Mouse (Mus musculus) lung, embryonic 16.5 days (tissue): ENCODE measurements around the gene Cfap161. TPM values are rescaled to one million over a fixed set of nuclear protein-coding genes. Genes with fewer than 3 reads are reported as not detected.

Experiments
- ATAC-seq: fragments of 200-750 bp; cut with Nextera tagmentation; 2 replicates; pipeline ENCODE4 v1.8.0; 2017; ENCODE audit warnings: low read depth, mild to moderate bottlenecking, moderate library complexity
- H3K27ac ChIP-seq: fragments of 300-500 bp; sonication (generic); 2 replicates; pipeline ENCODE4 v1.5.1; 2014; ENCODE audit warnings: mild to moderate bottlenecking, control low read depth, low read length
- H3K27me3 ChIP-seq: fragments of 300-500 bp; sonication (generic); 2 replicates; pipeline ENCODE4 v1.6.1; 2014; ENCODE audit warnings: low read depth, low read length, mixed read lengths; ENCODE audit not compliant: control insufficient read depth, insufficient read depth
- H3K36me3 ChIP-seq: fragments of 300-500 bp; sonication (generic); 2 replicates; pipeline ENCODE4 v1.6.1; 2014; ENCODE audit warnings: low read length; ENCODE audit not compliant: control insufficient read depth, insufficient read depth
- H3K4me1 ChIP-seq: fragments of 300-500 bp; sonication (generic); replicated peaks from 2 replicates; pipeline ENCODE4 v1.6.1; 2014; ENCODE audit warnings: low read length, mixed read lengths; ENCODE audit not compliant: control insufficient read depth, insufficient read depth
- H3K4me2 ChIP-seq: fragments of 300-500 bp; sonication (generic); 2 replicates; pipeline ENCODE4 v1.6.1; 2014; ENCODE audit warnings: low read depth, low read length, control low read depth
- H3K4me3 ChIP-seq: fragments of 300-500 bp; sonication (generic); 2 replicates; pipeline ENCODE4 v1.5.1; 2014; ENCODE audit warnings: mild to moderate bottlenecking, low read length, control low read depth
- H3K9ac ChIP-seq: fragments of 300-500 bp; sonication (generic); 2 replicates; pipeline ENCODE4 v1.6.1; 2014; ENCODE audit warnings: low read length, control low read depth
- H3K9me3 ChIP-seq: fragments of 300-500 bp; sonication (generic); 2 replicates; pipeline ENCODE4 v1.6.1; 2016; ENCODE audit warnings: low read length; ENCODE audit not compliant: control insufficient read depth
- WGBS: fragments of 180-500 bp; shearing (Covaris S2); extraction: QIAGEN DNeasy Blood & Tissue Kit; methylation state at CpG from one replicate; pipeline ENCODE4 v1.1.7; 2014; 5-methylcytosine and 5-hydroxymethylcytosine counted together
- polyA plus RNA-seq: library from polyadenylated mRNA; unstranded; fragments of >200 nt; fragmentation: Nextera tagmentation; extraction: Ambion mirVana; gene quantifications from 2 replicates; pipeline ENCODE4 v1.2.1, GENCODE M21; 2015

The Cfap161 gene
- polyA plus RNA-seq, 1 experiment from 2014 or later: 7.4 TPM

DNA sequence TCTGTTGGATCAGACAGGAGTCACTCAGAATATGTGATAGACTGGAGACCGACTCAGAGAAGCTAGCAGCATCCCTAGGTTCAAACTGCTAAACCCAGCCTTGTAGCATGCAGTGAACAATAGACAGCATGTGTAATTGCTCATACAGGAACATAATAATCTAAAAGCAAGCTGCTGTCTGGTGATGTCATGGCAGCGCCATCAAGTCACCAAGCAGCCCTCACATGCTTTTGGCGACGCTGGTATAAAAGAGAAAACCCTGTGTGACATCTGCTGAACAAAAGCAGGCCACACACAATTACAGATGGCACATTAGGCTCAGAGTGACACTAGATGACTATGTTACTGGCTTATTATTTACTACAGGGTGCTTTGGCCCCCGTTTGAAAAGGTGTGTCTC, 1.5 kb upstream of the Cfap161 start:
- no peaks in the 10 kb centered on the region for H3K36me3 ChIP-seq
- H3K4me2 ChIP-seq: no peak overlapping the region
- no peaks in the 10 kb centered on the region for H3K9me3 ChIP-seq
- no peaks in the 10 kb centered on the region for H3K27me3 ChIP-seq
- H3K4me3 ChIP-seq: no peak overlapping the region
- WGBS: 73% methylated on average over 5 of the region's 5 CpGs
- peaks cover 6% of the 10 kb centered on the region; the same call in 1 of the 2 replicates for H3K4me1 ChIP-seq
- no peak for ATAC-seq
- no peak overlapping the region for H3K27ac ChIP-seq
- no peak overlapping the region for H3K9ac ChIP-seq

GRCm38 (mm10) chr7:83794006-83794683, 535 bp downstream of the Cfap161 start:
- Histone ChIP-seq H3K9ac (no peak overlapping the region), H3K27me3 (no peaks in the 10 kb centered on the region), H3K4me3 (no peak overlapping the region), H3K4me2 (no peak overlapping the region), H3K4me1 (peaks cover 6% of the 10 kb centered on the region; the same call in 1 of the 2 replicates), H3K27ac (no peak overlapping the region), H3K36me3 (no peaks in the 10 kb centered on the region), H3K9me3 (no peaks in the 10 kb centered on the region)
- WGBS: 36% methylated on average over 11 of the region's 11 CpGs
- no peak for ATAC-seq

DNA sequence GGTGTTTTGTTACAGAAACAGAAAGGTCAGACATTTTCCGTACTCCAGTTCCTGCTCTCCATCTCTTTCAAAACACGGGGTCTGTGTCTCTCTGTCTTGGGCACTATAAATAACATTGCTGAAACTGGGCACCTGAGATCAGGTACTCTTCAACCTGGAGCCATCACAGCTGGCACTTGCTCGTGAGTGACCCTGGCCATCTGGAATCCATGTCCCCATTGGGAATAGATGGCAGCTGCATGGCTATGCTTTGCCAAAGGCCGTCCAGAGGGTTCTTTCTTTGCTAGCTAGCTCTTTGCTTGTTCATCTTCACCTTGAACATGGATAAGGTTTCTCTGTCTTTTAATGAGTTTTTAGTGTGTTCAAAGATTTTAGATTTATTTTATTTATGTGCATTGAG, 13.8 kb downstream of the Cfap161 start:
- Histone ChIP-seq H3K36me3 (no peaks in the 10 kb centered on the region), H3K27ac (no peak overlapping the region), H3K9me3 (no peaks in the 10 kb centered on the region), H3K4me2 (no peak overlapping the region), H3K4me3 (no peak overlapping the region), H3K27me3 (no peaks in the 10 kb centered on the region), H3K4me1 (no peaks in the 10 kb centered on the region), H3K9ac (no peak overlapping the region)
- WGBS: 81% methylated on average over 4 of the region's 4 CpGs
- no peak for ATAC-seq

- Histone ChIP-seq H3K4me1 (no peaks in the 10 kb centered on the region), H3K27me3 (no peaks in the 10 kb centered on the region), H3K36me3 (no peaks in the 10 kb centered on the region), H3K4me3 (no peak overlapping the region), H3K4me2 (no peak overlapping the region), H3K27ac (no peak overlapping the region), H3K9me3 (no peaks in the 10 kb centered on the region), H3K9ac (no peak overlapping the region)
- 28% methylated on average over 4 of the region's 4 CpGs for WGBS
- peak; percentile 17; the same call in 1 of the 2 replicates for ATAC-seq
Observed at GRCm38 (mm10) chr7:83780026-83780425, 14.7 kb downstream of the Cfap161 start.

DNA sequence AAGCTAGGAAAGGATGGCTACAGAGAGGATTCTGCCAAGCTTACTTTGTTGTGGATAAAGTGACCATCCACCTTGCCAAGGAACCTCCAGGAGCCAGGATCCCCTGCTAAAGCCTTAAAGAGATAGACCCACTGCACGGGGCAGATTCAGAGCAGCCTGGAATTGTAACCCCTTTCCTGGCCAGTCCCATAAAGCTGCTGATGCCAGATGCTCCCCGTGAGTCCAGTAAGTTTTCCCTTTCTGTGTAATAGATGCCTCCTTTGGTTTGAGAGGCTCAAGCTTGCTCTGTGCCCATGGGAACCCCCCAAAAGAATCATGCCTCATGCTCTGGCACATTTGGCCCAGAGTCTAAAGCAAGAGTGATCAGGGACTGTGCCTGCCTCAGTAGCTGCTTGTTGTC, 15.7 kb downstream of the Cfap161 start:
- Histone ChIP-seq H3K4me2 (no peak overlapping the region), H3K36me3 (no peaks in the 10 kb centered on the region), H3K27me3 (no peaks in the 10 kb centered on the region), H3K9ac (no peak overlapping the region), H3K9me3 (no peaks in the 10 kb centered on the region), H3K4me3 (no peak overlapping the region), H3K4me1 (no peaks in the 10 kb centered on the region), H3K27ac (no peak overlapping the region)
- WGBS: 61% methylated on average over 2 of the region's 2 CpGs
- no peak for ATAC-seq

DNA sequence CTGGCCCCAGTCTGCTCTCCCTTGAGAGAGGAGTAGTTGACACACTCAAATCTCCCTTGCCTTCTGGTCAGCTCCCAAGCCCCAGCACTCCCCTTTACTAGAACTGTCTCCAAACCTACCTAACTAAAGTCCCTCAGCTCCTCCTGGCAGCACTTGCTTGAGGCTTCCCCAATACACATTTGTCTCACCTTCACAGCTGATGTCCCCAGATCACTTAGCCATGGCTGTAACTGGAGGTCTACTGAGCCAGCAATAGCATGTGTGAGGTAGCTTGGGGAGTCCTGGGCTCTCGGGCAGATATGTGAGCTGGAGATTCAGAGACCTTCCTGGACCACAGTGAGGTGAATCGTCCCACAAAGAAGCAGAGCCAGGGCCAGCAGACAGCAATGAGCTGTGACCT, 16.2 kb downstream of the Cfap161 start:
- no peak overlapping the region for H3K9ac ChIP-seq
- ATAC-seq: no peak
- no peak overlapping the region for H3K4me3 ChIP-seq
- no peaks in the 10 kb centered on the region for H3K9me3 ChIP-seq
- WGBS: 66% methylated on average over 2 of the region's 2 CpGs
- H3K4me1 ChIP-seq: no peaks in the 10 kb centered on the region
- H3K4me2 ChIP-seq: no peak overlapping the region
- no peaks in the 10 kb centered on the region for H3K36me3 ChIP-seq
- no peak overlapping the region for H3K27ac ChIP-seq
- no peaks in the 10 kb centered on the region for H3K27me3 ChIP-seq

DNA sequence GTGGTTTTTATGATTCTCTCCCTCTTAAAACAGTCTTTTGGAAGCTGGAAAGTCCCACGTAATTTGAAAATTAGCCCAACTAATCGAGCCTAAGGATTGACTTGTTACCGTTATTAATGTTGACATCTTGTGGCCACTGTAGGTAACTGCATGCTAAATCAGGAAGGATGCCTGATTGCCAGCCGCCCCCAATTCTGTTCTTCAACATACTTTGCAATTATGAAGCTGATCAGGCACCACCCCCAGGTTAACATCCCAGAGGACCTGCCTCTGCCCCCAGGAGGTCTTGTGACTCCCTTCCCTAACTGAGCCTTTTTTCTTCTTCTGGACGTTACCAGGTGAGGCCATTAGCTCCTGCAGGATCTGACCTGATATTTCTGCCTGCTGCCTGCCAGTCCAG, 20.0 kb downstream of the Cfap161 start:
- H3K27me3 ChIP-seq: no peaks in the 10 kb centered on the region
- H3K9ac ChIP-seq: no peak overlapping the region
- no peak overlapping the region for H3K4me3 ChIP-seq
- no peak overlapping the region for H3K4me2 ChIP-seq
- 19% methylated on average over 5 of the region's 5 CpGs for WGBS
- H3K27ac ChIP-seq: no peak overlapping the region
- H3K4me1 ChIP-seq: no peaks in the 10 kb centered on the region; the same call in 1 of the 2 replicates
- ATAC-seq: no peak
- no peaks in the 10 kb centered on the region for H3K36me3 ChIP-seq
- H3K9me3 ChIP-seq: no peaks in the 10 kb centered on the region

DNA sequence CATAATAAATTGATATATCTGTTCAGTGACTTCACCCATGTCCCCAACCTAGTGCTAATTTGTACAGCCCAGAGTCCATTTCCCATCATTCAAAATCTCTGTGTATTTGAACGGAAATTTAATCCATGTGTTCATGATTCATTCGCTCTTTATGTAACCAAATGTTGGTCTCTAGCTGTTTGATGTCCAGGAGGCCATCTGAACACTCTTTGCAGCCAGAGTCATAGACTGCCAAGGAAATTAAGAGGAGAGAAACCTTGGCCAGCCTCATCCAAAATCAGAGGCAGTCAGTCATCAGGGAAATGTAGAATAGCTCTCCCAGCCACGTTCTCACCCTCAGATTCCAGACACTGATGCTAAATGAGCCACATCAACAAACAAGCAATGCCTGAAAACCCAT, 31.0 kb downstream of the Cfap161 start:
- Histone ChIP-seq H3K4me1 (no peaks in the 10 kb centered on the region), H3K4me2 (no peak overlapping the region), H3K36me3 (no peaks in the 10 kb centered on the region), H3K27ac (no peak overlapping the region), H3K4me3 (no peak overlapping the region), H3K27me3 (no peaks in the 10 kb centered on the region), H3K9ac (no peak overlapping the region), H3K9me3 (no peaks in the 10 kb centered on the region)
- no peak for ATAC-seq
- 43% methylated on average over 3 of the region's 3 CpGs for WGBS

DNA sequence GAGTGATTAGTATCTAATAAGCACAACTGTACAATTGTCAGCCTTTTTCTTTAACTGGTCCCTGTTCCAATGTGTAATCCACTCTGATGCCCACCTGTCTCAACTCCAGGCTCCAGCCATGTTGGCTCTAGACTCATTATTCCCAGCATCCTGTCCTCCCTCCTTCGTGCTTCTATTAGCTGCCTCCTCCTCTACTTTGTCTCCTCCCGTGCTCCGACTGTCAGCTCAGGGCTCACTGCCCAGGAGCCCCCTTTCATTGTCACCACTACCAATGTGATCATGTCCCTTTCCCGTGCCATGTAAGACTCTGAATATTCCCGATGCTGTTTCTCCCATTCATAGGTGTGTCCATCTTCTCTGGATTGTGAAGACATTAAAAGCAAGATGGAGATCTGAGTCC, 32.3 kb downstream of the Cfap161 start:
- Histone ChIP-seq H3K27me3 (no peaks in the 10 kb centered on the region), H3K4me3 (no peak overlapping the region), H3K9me3 (no peaks in the 10 kb centered on the region), H3K4me2 (no peak overlapping the region), H3K4me1 (no peaks in the 10 kb centered on the region), H3K27ac (no peak overlapping the region), H3K9ac (no peak overlapping the region), H3K36me3 (no peaks in the 10 kb centered on the region)
- 81% methylated on average over 5 of the region's 5 CpGs for WGBS
- ATAC-seq: no peak
